Mouse (Mus musculus) left cerebral cortex, adult 2 months (tissue): ENCODE measurements around the gene Tardbp. TPM values are rescaled to one million over a fixed set of nuclear protein-coding genes. Genes with fewer than 3 reads are reported as not detected.

ENCODE experiments used
- DNase-seq, 2 experiments: peaks; one replicate each; pipeline ENCODE4 v3.0.0; 2021 to 2022; ENCODE audit warnings: low spot score in 2 of 2, mixed read lengths in 1 of 2; ENCODE audit errors: extremely low spot score in 1 of 2
- H3K27ac ChIP-seq: fragments of 200-600 bp; 2 replicates; pipeline ENCODE4 v1.8.1; 2022
- H3K4me3 ChIP-seq: fragments of 200-600 bp; 2 replicates; pipeline ENCODE4 v1.8.1; 2022
- CTCF ChIP-seq: fragments of 200-600 bp; IDR thresholded peaks from 2 replicates; pipeline ENCODE4 v1.8.1; 2022; ENCODE audit warnings: antibody characterized with exemption, mild to moderate bottlenecking, moderate library complexity
- intact Hi-C: fragments of 180-260 bp; cut with DNase I; formaldehyde crosslinking; loops from one replicate; pipeline ENCODE4 v1.15.1; 2025
- total RNA-seq, 2 experiments: library from RNA; stranded (reverse); gene quantifications; 2 replicates each; pipeline ENCODE4 v1.2.3; 2021

Gene Tardbp
- total RNA-seq, 2 experiments from 2014 or later: 198 to 208 TPM

GRCm38 (mm10) chr4:148595916-148596315 lies 30.9 kb downstream of the Tardbp start:
- H3K27ac ChIP-seq: no peak overlapping the region
- H3K4me3 ChIP-seq: no peak overlapping the region
- no peak for TF ChIP-seq CTCF
- DNase-seq: no peak
- intact Hi-C loops: no loop called here

GRCm38 (mm10) chr4:148593996-148594395 lies 32.8 kb downstream of the Tardbp start:
- intact Hi-C loops: no loop called here
- DNase-seq: no peak
- no peak overlapping the region for H3K27ac ChIP-seq
- no peak overlapping the region for H3K4me3 ChIP-seq
- TF ChIP-seq CTCF: no peak

GRCm38 (mm10) chr4:148591637-148592380 lies 35.0 kb downstream of the Tardbp start:
- intact Hi-C loops: no loop called here
- TF ChIP-seq CTCF: no peak
- Histone ChIP-seq H3K4me3 (peak overlapping the region; percentile 89), H3K27ac (peak overlapping the region; percentile 81)
- DNase-seq: no peak

GRCm38 (mm10) chr4:148591171-148591630 lies 35.6 kb downstream of the Tardbp start, which contains the start of gene Srm:
Gene Srm, plus strand, starts transcription at chr4:148591503.
- intact Hi-C loops: no loop called here
- peak within 1 kb of the TSS; percentile 89 for H3K4me3 ChIP-seq
- no peak for TF ChIP-seq CTCF
- peak; percentile 97 to 98 for DNase-seq
- H3K27ac ChIP-seq: peak within 1 kb of the TSS; percentile 90

GRCm38 (mm10) chr4:148590421-148591170 lies 36.2 kb downstream of the Tardbp start:
- intact Hi-C loops: no loop called here
- peak; percentile 14 for TF ChIP-seq CTCF
- no peak for DNase-seq
- Histone ChIP-seq H3K4me3 (peak overlapping the region; percentile 89), H3K27ac (peak overlapping the region; percentile 90)

- no peak overlapping the region for H3K27ac ChIP-seq
- intact Hi-C loops: no loop called here
- no peak overlapping the region for H3K4me3 ChIP-seq
- DNase-seq: no peak
- no peak for TF ChIP-seq CTCF
Observed at GRCm38 (mm10) chr4:148589565-148589964, 37.3 kb downstream of the Tardbp start.

- DNase-seq: no peak
- no peak for TF ChIP-seq CTCF
- no peak overlapping the region for H3K4me3 ChIP-seq
- H3K27ac ChIP-seq: 0 out of 2 replicates have a peak overlapping the region, but pooled peaks have one; percentile 0
- intact Hi-C loops: no loop called here
Observed at GRCm38 (mm10) chr4:148588793-148589192, 38.0 kb downstream of the Tardbp start.

GRCm38 (mm10) chr4:148586648-148587047 lies 40.2 kb downstream of the Tardbp start:
- H3K27ac ChIP-seq: no peak overlapping the region
- intact Hi-C loops: no loop called here
- no peak for TF ChIP-seq CTCF
- DNase-seq: no peak
- no peak overlapping the region for H3K4me3 ChIP-seq

- no peak overlapping the region for H3K27ac ChIP-seq
- no peak for DNase-seq
- intact Hi-C loops: no loop called here
- TF ChIP-seq CTCF: no peak
- H3K4me3 ChIP-seq: no peak overlapping the region
Observed at GRCm38 (mm10) chr4:148583257-148583656, 43.6 kb downstream of the Tardbp start.

GRCm38 (mm10) chr4:148581422-148581821 lies 45.4 kb downstream of the Tardbp start:
- Histone ChIP-seq H3K27ac (no peak overlapping the region), H3K4me3 (no peak overlapping the region)
- no peak for DNase-seq
- intact Hi-C loops: no loop called here
- TF ChIP-seq CTCF: no peak

GRCm38 (mm10) chr4:148580765-148581164 lies 46.1 kb downstream of the Tardbp start:
- intact Hi-C loops: no loop called here
- no peak for TF ChIP-seq CTCF
- no peak overlapping the region for H3K4me3 ChIP-seq
- DNase-seq: no peak
- no peak overlapping the region for H3K27ac ChIP-seq

- Histone ChIP-seq H3K27ac (no peak overlapping the region), H3K4me3 (no peak overlapping the region)
- DNase-seq: no peak
- intact Hi-C loops: no loop called here
- no peak for TF ChIP-seq CTCF
Observed at GRCm38 (mm10) chr4:148573222-148573621, 53.6 kb downstream of the Tardbp start.
